Mouse (Mus musculus): ENCODE measurements around the gene Tnfaip8l3. TPM values are rescaled to one million over a fixed set of nuclear protein-coding genes. Genes with fewer than 3 reads are reported as not detected.

Tnfaip8l3 gene
- total and polyA plus RNA-seq, 3 experiments: not detected

DNA sequence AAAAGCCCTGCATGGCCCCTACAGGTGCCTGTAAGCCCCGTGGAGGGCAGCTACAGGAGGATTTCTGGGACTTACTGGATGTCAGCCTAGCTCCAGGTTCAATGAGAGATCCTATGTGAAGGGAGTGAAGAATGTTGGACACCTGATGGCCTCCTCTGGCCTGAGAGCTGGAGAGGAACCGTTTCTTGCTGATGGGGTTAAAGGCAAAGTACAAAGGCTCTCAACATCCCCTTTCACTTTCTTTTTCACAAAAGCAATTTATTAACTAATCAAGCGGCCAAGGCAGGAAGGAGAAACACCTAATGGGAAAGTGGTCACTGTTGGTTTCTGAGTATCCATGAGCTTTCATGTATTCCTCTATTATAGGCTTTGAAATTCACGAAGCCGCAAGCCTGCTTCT lies 1.0 kb upstream of the Tnfaip8l3 start:
- TF ChIP-seq EP300 (IDR thresholded peaks at IDR 0.05; ENCODE audit: low read length): no peak
- no peak for TF ChIP-seq JUN (IDR thresholded peaks at IDR 0.05; ENCODE audit: insufficient read depth, low read depth, low read length)
- no peak for TF ChIP-seq SIN3A (IDR thresholded peaks at IDR 0.05; ENCODE audit: low read length)
- TF ChIP-seq E2F4 (IDR thresholded peaks at IDR 0.05; ENCODE audit: insufficient replicate concordance, low read depth, low read length): no peak
- no peak for TF ChIP-seq MAX (IDR thresholded peaks at IDR 0.05; ENCODE audit: low read length)
- no peak for TF ChIP-seq USF1 (IDR thresholded peaks at IDR 0.05; ENCODE audit: low read depth, low read length)
- no peak for TF ChIP-seq MXI1 (IDR thresholded peaks at IDR 0.05; ENCODE audit: low read depth, low read length)
- dilution Hi-C loops (cut with MboI; ENCODE audit: extremely low pct_ligation_motif_present, extremely low pct_unique_long_range_greater_than_20kb, low sequenced_read_pairs): no loop called here
- peak overlapping the region; percentile 92 for H3K4me2 ChIP-seq (ENCODE audit: insufficient read depth, low read depth, poor library complexity, severe bottlenecking)
- H3K9me3 ChIP-seq (replicated peaks; ENCODE audit: low read length): no peaks in the 10 kb centered on the region
- no peak for DNase-seq (ENCODE audit: extremely low read depth)
- in situ Hi-C loops (cut with MboI; ENCODE audit: low pct_ligation_motif_present, low pct_unique_long_range_greater_than_20kb, low sequenced_read_pairs): no loop called here
- no peak overlapping the region for H3K27ac ChIP-seq (ENCODE audit: insufficient read depth, low read depth)
- H3K4me3 ChIP-seq (replicated peaks in 1 of 3; ENCODE audit: low read depth in 2 of 3, low read length in 2 of 3, poor library complexity in 1 of 3): peak overlapping the region; percentile 27 to 39 (median 30)
- peaks cover 7% of the 10 kb centered on the region for H3K27me3 ChIP-seq (replicated peaks)
- H3K79me2 ChIP-seq (replicated peaks; ENCODE audit: control insufficient read depth, extremely low read depth, insufficient read depth, poor library complexity, severe bottlenecking): no peaks in the 10 kb centered on the region
- H3K36me3 ChIP-seq (replicated peaks in 1 of 2; ENCODE audit: control insufficient read depth in 1 of 2, insufficient read depth in 1 of 2, low read length in 1 of 2): no peaks in the 10 kb centered on the region
- peak overlapping the region; percentile 74 for H3K9ac ChIP-seq (ENCODE audit: insufficient read depth, low read depth)
- peaks cover 0 to 6% of the 10 kb centered on the region in 2 experiments; a peak in 1 of 4 replicates for H3K4me1 ChIP-seq (ENCODE audit: control insufficient read depth in 1 of 2, insufficient read depth in 2 of 2)

DNA sequence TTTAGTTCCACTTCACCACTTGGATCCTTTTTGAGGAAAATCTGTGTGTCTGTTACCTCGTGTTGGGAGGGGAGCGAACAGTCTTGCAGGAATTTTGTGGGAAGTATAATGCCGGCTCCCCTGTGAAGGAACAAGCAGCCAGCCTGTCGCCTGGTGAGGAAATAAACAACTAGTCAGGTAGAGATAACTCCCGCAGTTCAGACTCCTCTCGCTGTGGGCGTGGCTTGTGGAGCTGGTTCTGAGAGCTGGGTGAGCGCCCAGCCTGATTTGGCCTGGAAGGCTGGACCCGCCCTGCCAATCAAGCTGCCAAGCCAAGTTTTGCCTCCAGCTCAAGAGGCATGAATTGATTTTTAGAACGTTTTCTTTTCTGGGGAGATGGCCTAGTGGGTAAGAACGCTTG lies 589 bp upstream of the Tnfaip8l3 start:
- Histone ChIP-seq H3K4me3 (replicated peaks in 1 of 3; ENCODE audit: low read depth in 2 of 3, low read length in 2 of 3, poor library complexity in 1 of 3) (peak overlapping the region in 2 of 3 experiments; percentile 27 to 39), H3K27me3 (replicated peaks) (peaks cover 6% of the 10 kb centered on the region), H3K4me1 (ENCODE audit: control insufficient read depth in 1 of 2, insufficient read depth in 2 of 2) (peaks cover 0 to 10% of the 10 kb centered on the region in 2 experiments; a peak in 2 of 4 replicates), H3K9ac (ENCODE audit: insufficient read depth, low read depth) (peak overlapping the region; percentile 74), H3K36me3 (replicated peaks in 1 of 2; ENCODE audit: control insufficient read depth in 1 of 2, insufficient read depth in 1 of 2, low read length in 1 of 2) (no peaks in the 10 kb centered on the region), H3K79me2 (replicated peaks; ENCODE audit: control insufficient read depth, extremely low read depth, insufficient read depth, poor library complexity, severe bottlenecking) (no peaks in the 10 kb centered on the region), H3K4me2 (ENCODE audit: insufficient read depth, low read depth, poor library complexity, severe bottlenecking) (peak overlapping the region; percentile 92), H3K27ac (ENCODE audit: insufficient read depth, low read depth) (no peak overlapping the region), H3K9me3 (replicated peaks; ENCODE audit: low read length) (no peaks in the 10 kb centered on the region)
- TF ChIP-seq ELF1 (IDR thresholded peaks at IDR 0.05; ENCODE audit: low read depth, low read length) (no peak), MYC (IDR thresholded peaks at IDR 0.05; ENCODE audit: low read depth, low read length) (no peak), USF1 (IDR thresholded peaks at IDR 0.05; ENCODE audit: low read depth, low read length) (no peak), POLR2A (IDR thresholded peaks at IDR 0.05; ENCODE audit: low read depth, low read length) (no peak)
- in situ Hi-C loops (cut with MboI; ENCODE audit: low pct_ligation_motif_present, low pct_unique_long_range_greater_than_20kb, low sequenced_read_pairs) (no loop called here), dilution Hi-C loops (cut with MboI; ENCODE audit: extremely low pct_ligation_motif_present, extremely low pct_unique_long_range_greater_than_20kb, low sequenced_read_pairs) (no loop called here)
- peak; percentile 33 for DNase-seq (ENCODE audit: extremely low read depth)

DNA sequence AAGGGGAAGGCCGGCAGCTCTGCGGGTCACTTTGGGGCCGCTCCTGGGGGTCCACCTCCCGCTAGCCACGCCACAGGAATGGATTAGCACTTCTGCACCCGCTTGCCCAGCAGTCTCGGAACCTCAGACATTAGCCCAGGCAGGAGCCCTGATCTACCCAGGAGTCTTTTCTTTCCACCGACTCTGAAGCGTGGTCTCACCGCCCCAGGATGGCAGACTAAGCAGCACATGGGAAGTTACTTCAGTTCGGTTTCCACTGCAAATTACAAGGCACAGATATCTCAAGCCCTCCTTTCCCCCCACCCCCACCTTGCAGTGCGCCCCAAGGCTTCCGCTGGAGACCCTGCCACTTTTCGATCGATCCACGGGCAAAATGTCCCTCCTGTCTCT lies 551 bp downstream of the Tnfaip8l3 start:
- H3K9me3 ChIP-seq (replicated peaks; ENCODE audit: low read length): no peaks in the 10 kb centered on the region
- in situ Hi-C loops (cut with MboI; ENCODE audit: low pct_ligation_motif_present, low pct_unique_long_range_greater_than_20kb, low sequenced_read_pairs): no loop called here
- H3K36me3 ChIP-seq (replicated peaks in 1 of 2; ENCODE audit: control insufficient read depth in 1 of 2, insufficient read depth in 1 of 2, low read length in 1 of 2): no peaks in the 10 kb centered on the region
- no peak overlapping the region for H3K27ac ChIP-seq (ENCODE audit: insufficient read depth, low read depth)
- no peak for TF ChIP-seq USF2 (conservative IDR thresholded peaks at IDR 0.05; ENCODE audit: low read depth, low read length)
- TF ChIP-seq ZC3H11A (IDR thresholded peaks at IDR 0.05; ENCODE audit: low read depth, low read length): no peak
- TF ChIP-seq JUN (IDR thresholded peaks at IDR 0.05; ENCODE audit: insufficient read depth, low read depth, low read length): no peak
- no peak for TF ChIP-seq JUND (conservative IDR thresholded peaks at IDR 0.05; ENCODE audit: low read depth, low read length)
- TF ChIP-seq ZKSCAN1 (IDR thresholded peaks at IDR 0.05; ENCODE audit: borderline replicate concordance, low read depth, low read length): no peak
- TF ChIP-seq CTCF (conservative IDR thresholded peaks at IDR 0.05 in 1 of 2, IDR thresholded peaks at IDR 0.05 in 1 of 2; ENCODE audit: low read depth in 2 of 2, low read length in 2 of 2): no peak
- TF ChIP-seq MAFK (IDR thresholded peaks at IDR 0.05; ENCODE audit: insufficient replicate concordance, low read length): no peak
- no peak for TF ChIP-seq ELF1 (IDR thresholded peaks at IDR 0.05; ENCODE audit: low read depth, low read length)
- TF ChIP-seq TCF12 (IDR thresholded peaks at IDR 0.05; ENCODE audit: low read depth, low read length): no peak
- TF ChIP-seq NRF1 (IDR thresholded peaks at IDR 0.05; ENCODE audit: low read depth, low read length): no peak
- no peaks in the 10 kb centered on the region for H3K79me2 ChIP-seq (replicated peaks; ENCODE audit: control insufficient read depth, extremely low read depth, insufficient read depth, poor library complexity, severe bottlenecking)
- peaks cover 0 to 21% of the 10 kb centered on the region in 2 experiments; a peak in 2 of 4 replicates for H3K4me1 ChIP-seq (ENCODE audit: control insufficient read depth in 1 of 2, insufficient read depth in 2 of 2)
- no peak overlapping the region for H3K4me3 ChIP-seq (replicated peaks in 1 of 3; ENCODE audit: low read depth in 2 of 3, low read length in 2 of 3, poor library complexity in 1 of 3)
- DNase-seq (ENCODE audit: extremely low read depth): no peak
- peaks cover 4% of the 10 kb centered on the region for H3K27me3 ChIP-seq (replicated peaks)
- no peak overlapping the region for H3K4me2 ChIP-seq (ENCODE audit: insufficient read depth, low read depth, poor library complexity, severe bottlenecking)
- H3K9ac ChIP-seq (ENCODE audit: insufficient read depth, low read depth): no peak overlapping the region
- dilution Hi-C loops (cut with MboI; ENCODE audit: extremely low pct_ligation_motif_present, extremely low pct_unique_long_range_greater_than_20kb, low sequenced_read_pairs): no loop called here

Measured in CH12.LX (cell line).